Mouse (Mus musculus): ENCODE results near the gene Dtx3l. TPM values are rescaled to one million over a fixed set of nuclear protein-coding genes. Genes with fewer than 3 reads are reported as not detected.

The Dtx3l gene
- total RNA-seq, 2 experiments from 2014 or later, result 4.8 TPM

- Histone ChIP-seq H3K4me3 (no peak overlapping the region), H3K27ac (no peak overlapping the region)
- peak; percentile 61 for TF ChIP-seq CTCF (conservative IDR thresholded peaks at IDR 0.05)
- no peak for DNase-seq (ENCODE audit: low spot score in 2 of 2)
Observed at GRCm38 (mm10) chr16:35890645-35891044, 48.3 kb downstream of the Dtx3l start.

GRCm38 (mm10) chr16:35888910-35889309 is 50.0 kb downstream of the Dtx3l start:
- no peak overlapping the region for H3K27ac ChIP-seq
- no peak overlapping the region for H3K4me3 ChIP-seq
- DNase-seq (ENCODE audit: low spot score in 2 of 2), result no peak
- no peak for TF ChIP-seq CTCF (conservative IDR thresholded peaks at IDR 0.05)

- no peak for DNase-seq (ENCODE audit: low spot score in 2 of 2)
- no peak overlapping the region for H3K27ac ChIP-seq
- TF ChIP-seq CTCF (conservative IDR thresholded peaks at IDR 0.05), result no peak
- H3K4me3 ChIP-seq, result no peak overlapping the region
Observed at GRCm38 (mm10) chr16:35888174-35888573, 50.8 kb downstream of the Dtx3l start.

Other genes starting within 250 kb of the Dtx3l start
- gene Dirc2, start 169.8 kb downstream of the Dtx3l start, total RNA-seq (2021), result 10 to 100 TPM; 66.3 to 69.1 TPM
- 1 to 10 TPM; 5.9 to 6.0 TPM for gene Hspbap1, start 168.8 kb downstream of the Dtx3l start, total RNA-seq (2021)
- 1 to 10 TPM; 1.2 to 1.4 TPM for gene Parp14, start 67.6 kb downstream of the Dtx3l start, total RNA-seq (2021)
- gene Parp9, start 681 bp downstream of the Dtx3l start, total RNA-seq (2021), result 1 to 10 TPM; 3.1 to 3.6 TPM
- 100 to 1,000 TPM; 139 to 141 TPM for gene Kpna1, start 39.6 kb upstream of the Dtx3l start, total RNA-seq (2021)
- gene Wdr5b, start 102.0 kb upstream of the Dtx3l start, total RNA-seq (2021), result 1 to 10 TPM; 5.5 to 5.8 TPM
- 10 to 100 TPM; 74.2 to 83.6 TPM for gene Fam162a, start 132.4 kb upstream of the Dtx3l start, total RNA-seq (2021)
- 10 to 100 TPM; 22.1 to 22.5 TPM for gene Ccdc58, start 132.5 kb upstream of the Dtx3l start, total RNA-seq (2021)
- not detected for gene Csta1, start 192.1 kb upstream of the Dtx3l start, total RNA-seq (2021)
- gene Stfa2l1, start 217.7 kb upstream of the Dtx3l start, total RNA-seq (2021), result not detected
- gene Gm5483, start 245.1 kb upstream of the Dtx3l start, total RNA-seq (2021), result not detected